8 mouse cellular contexts compared by ENCODE assay signal in the genomic region with DNA sequence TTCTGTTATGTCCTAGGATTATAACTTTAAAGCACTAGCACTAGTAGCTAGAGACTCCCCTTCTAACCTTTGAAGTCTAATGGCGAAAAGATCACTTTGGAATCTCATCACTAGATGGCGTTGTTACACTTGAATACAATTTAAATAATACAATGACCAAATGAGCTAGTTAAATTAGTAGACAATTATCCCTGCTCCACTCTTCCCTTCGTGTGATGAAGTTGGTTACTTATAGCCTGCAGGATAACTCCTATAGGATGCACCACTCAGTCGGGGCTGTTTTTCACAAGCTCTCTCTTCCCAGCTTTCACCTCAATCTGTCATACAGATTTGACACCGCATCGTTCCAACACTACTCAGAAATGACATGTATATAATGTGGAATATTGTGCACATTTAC.
A peak's percentile ranks its signal among the peaks of the same experiment; 100 is the strongest.
DNase-seq lines count a peak whose midpoint lies in the region; ATAC-seq lines count a peak whose summit lies in the region.

No protein-coding gene starts in this region.

- no peaks in the 10 kb centered on the region for H3K9me3 ChIP-seq in neural tube, embryonic 11.5 days (ENCODE audit: control insufficient read depth, low read length)

- H3K36me3 ChIP-seq in neural tube, embryonic 11.5 days (ENCODE audit: control insufficient read depth, insufficient read depth, low read length), result no peaks in the 10 kb centered on the region

- H3K27ac ChIP-seq in neural tube, embryonic 11.5 days (ENCODE audit: low read depth, low read length), result no peak overlapping the region

- H3K27me3 ChIP-seq in neural tube, embryonic 11.5 days (ENCODE audit: control insufficient read depth, insufficient read depth, low read length), result no peaks in the 10 kb centered on the region

- no peak overlapping the region for H3K4me2 ChIP-seq in neural tube, embryonic 11.5 days (ENCODE audit: low read depth)

- WGBS in neural tube, embryonic 11.5 days, result 40% methylated on average over 6 of the region's 6 CpGs

- 0 out of 2 replicates have a peak, but pooled peaks have one; percentile 23 for ATAC-seq in neural tube, embryonic 11.5 days (ENCODE audit: insufficient read depth, low FRiP score, low TSS enrichment)

- intact Hi-C loops in heart, postnatal 10 days (cut with DNase I), result loop anchor here (2.0 to 10.0 kb wide), 3 partner anchors 995 to 1579 kb away; no protein-coding TSS in a partner anchor

- no peak overlapping the region for H3K4me3 ChIP-seq in neural tube, embryonic 11.5 days (ENCODE audit: low read depth, low read length)

- DNase-seq in heart, postnatal 10 days, result peak; percentile 10 to 27
- no peak for DNase-seq in heart, adult 18-20 months
- peak; percentile 81 for DNase-seq in 416B (ENCODE audit: low read depth)
- peak; percentile 50 for DNase-seq in brain, embryonic 18.5 days (ENCODE audit: low read depth, low spot score)
- DNase-seq in frontal cortex, postnatal 36 days (ENCODE audit: low spot score in 2 of 2), result peak; percentile 5 to 45
- DNase-seq in neural tube, embryonic 11.5 days (ENCODE audit: low spot score), result no peak
- no peak for DNase-seq in adrenal gland, adult 8-10 months
- DNase-seq in urinary bladder, postnatal 14 days (ENCODE audit: low spot score), result no peak

- no peaks in the 10 kb centered on the region for H3K4me1 ChIP-seq in neural tube, embryonic 11.5 days (ENCODE audit: control insufficient read depth, insufficient read depth, low read length)

- H3K9ac ChIP-seq in neural tube, embryonic 11.5 days (ENCODE audit: low read length), result no peak overlapping the region

Comparison
In these comparisons a context has a peak if more than half of its experiments do, and no peak if none do; other contexts are left out.
1. DNase-seq: peak in heart, postnatal 10 days (2 of 2), 416B (single experiment), brain, embryonic 18.5 days (single experiment) and frontal cortex, postnatal 36 days (2 of 2); none in heart, adult 18-20 months (0 of 2), neural tube, embryonic 11.5 days (single experiment), adrenal gland, adult 8-10 months (single experiment) and urinary bladder, postnatal 14 days (single experiment).